Mouse (Mus musculus): Measurements from ENCODE around the gene AB124611. TPM values are rescaled to one million over a fixed set of nuclear protein-coding genes. Genes with fewer than 3 reads are reported as not detected.
A peak's percentile ranks its signal among the peaks of the same experiment; 100 is the strongest.
"Not testable (repeated sequence)": the region's sequence is repeated elsewhere in the genome, so short reads cannot be mapped to it uniquely, and the experiment has no call there.

AB124611 gene
- polyA plus RNA-seq, 1 experiment from 2014 or later, result 5.8 TPM

- Histone ChIP-seq H3K36me3 (peaks cover 98% of the 10 kb centered on the region), H3K27ac (no peak overlapping the region), H3K4me3 (no peak overlapping the region), H3K9me3 (no peaks in the 10 kb centered on the region), H3K27me3 (ENCODE audit: insufficient read depth, poor library complexity, severe bottlenecking) (no peaks in the 10 kb centered on the region), H3K4me1 (replicated peaks) (no peaks in the 10 kb centered on the region)
- DNase-seq (ENCODE audit: low spot score), result no peak
- WGBS, result 95% methylated on average over 10 of the region's 10 CpGs
Observed at GRCm38 (mm10) chr9:21575253-21575652, 49.3 kb downstream of the AB124611 start.

GRCm38 (mm10) chr9:21576286-21576685 lies 50.3 kb downstream of the AB124611 start:
- H3K36me3 ChIP-seq, result peaks cover 98% of the 10 kb centered on the region

GRCm38 (mm10) chr9:21578226-21578625 lies 52.2 kb downstream of the AB124611 start:
- peaks cover 98% of the 10 kb centered on the region for H3K36me3 ChIP-seq
- 80% methylated on average over 3 of the region's 3 CpGs for WGBS

More at GRCm38 (mm10) chr9:21576286-21576685, 50.3 kb downstream of the AB124611 start:
- no peaks in the 10 kb centered on the region for H3K27me3 ChIP-seq (ENCODE audit: insufficient read depth, poor library complexity, severe bottlenecking)
- no peak overlapping the region for H3K27ac ChIP-seq
- no peak overlapping the region for H3K4me3 ChIP-seq
- WGBS, result 100% methylated on average over 1 of the region's 1 CpGs
- DNase-seq (ENCODE audit: low spot score), result no peak
- H3K4me1 ChIP-seq (replicated peaks), result no peaks in the 10 kb centered on the region
- H3K9me3 ChIP-seq, result no peaks in the 10 kb centered on the region

GRCm38 (mm10) chr9:21585401-21585800 lies 59.4 kb downstream of the AB124611 start:
- no peak for DNase-seq (ENCODE audit: low spot score)
- Histone ChIP-seq H3K27ac (no peak overlapping the region), H3K36me3 (peaks cover 100% of the 10 kb centered on the region), H3K27me3 (ENCODE audit: insufficient read depth, poor library complexity, severe bottlenecking) (no peaks in the 10 kb centered on the region), H3K9me3 (no peaks in the 10 kb centered on the region), H3K4me1 (replicated peaks) (no peaks in the 10 kb centered on the region), H3K4me3 (no peak overlapping the region)
- WGBS, result 92% methylated on average over 1 of the region's 1 CpGs

More at GRCm38 (mm10) chr9:21578226-21578625, 52.2 kb downstream of the AB124611 start:
- H3K27ac ChIP-seq, result no peak overlapping the region
- no peaks in the 10 kb centered on the region for H3K9me3 ChIP-seq
- no peak overlapping the region for H3K4me3 ChIP-seq
- H3K27me3 ChIP-seq (ENCODE audit: insufficient read depth, poor library complexity, severe bottlenecking), result no peaks in the 10 kb centered on the region
- DNase-seq (ENCODE audit: low spot score), result no peak
- no peaks in the 10 kb centered on the region for H3K4me1 ChIP-seq (replicated peaks)

GRCm38 (mm10) chr9:21587678-21588349 lies 61.8 kb downstream of the AB124611 start:
- no peak for DNase-seq (ENCODE audit: low spot score)
- Histone ChIP-seq H3K36me3 (peaks cover 86% of the 10 kb centered on the region), H3K4me3 (no peak overlapping the region), H3K27ac (no peak overlapping the region), H3K4me1 (replicated peaks) (peaks cover 14% of the 10 kb centered on the region), H3K9me3 (no peaks in the 10 kb centered on the region), H3K27me3 (ENCODE audit: insufficient read depth, poor library complexity, severe bottlenecking) (no peaks in the 10 kb centered on the region)
- 89% methylated on average over 23 of the region's 23 CpGs for WGBS

- peaks cover 81% of the 10 kb centered on the region for H3K36me3 ChIP-seq
- no peak for DNase-seq (ENCODE audit: low spot score)
- 91% methylated on average over 8 of the region's 8 CpGs for WGBS
Observed at GRCm38 (mm10) chr9:21588350-21588749, 62.4 kb downstream of the AB124611 start.

GRCm38 (mm10) chr9:21589538-21589937 lies 63.6 kb downstream of the AB124611 start:
- WGBS, result 93% methylated on average over 5 of the region's 5 CpGs
- Histone ChIP-seq H3K4me1 (replicated peaks) (peaks cover 30% of the 10 kb centered on the region), H3K27me3 (ENCODE audit: insufficient read depth, poor library complexity, severe bottlenecking) (no peaks in the 10 kb centered on the region), H3K4me3 (no peak overlapping the region), H3K9me3 (no peaks in the 10 kb centered on the region), H3K27ac (no peak overlapping the region), H3K36me3 (peaks cover 74% of the 10 kb centered on the region)
- no peak for DNase-seq (ENCODE audit: low spot score)

More at GRCm38 (mm10) chr9:21588350-21588749, 62.4 kb downstream of the AB124611 start:
- Histone ChIP-seq H3K27me3 (ENCODE audit: insufficient read depth, poor library complexity, severe bottlenecking) (no peaks in the 10 kb centered on the region), H3K27ac (no peak overlapping the region), H3K4me1 (replicated peaks) (peaks cover 18% of the 10 kb centered on the region), H3K9me3 (no peaks in the 10 kb centered on the region), H3K4me3 (no peak overlapping the region)

GRCm38 (mm10) chr9:21591127-21591830 lies 65.3 kb downstream of the AB124611 start:
- 87% methylated on average over 6 of the region's 6 CpGs for WGBS
- Histone ChIP-seq H3K27ac (no peak overlapping the region), H3K27me3 (ENCODE audit: insufficient read depth, poor library complexity, severe bottlenecking) (no peaks in the 10 kb centered on the region), H3K36me3 (peaks cover 74% of the 10 kb centered on the region), H3K9me3 (no peaks in the 10 kb centered on the region), H3K4me1 (replicated peaks) (peaks cover 34% of the 10 kb centered on the region), H3K4me3 (peak overlapping the region; percentile 99)
- DNase-seq (ENCODE audit: low spot score), result no peak

- H3K4me3 ChIP-seq, result peak overlapping the region; percentile 99
- no peaks in the 10 kb centered on the region for H3K9me3 ChIP-seq
- H3K27me3 ChIP-seq (ENCODE audit: insufficient read depth, poor library complexity, severe bottlenecking), result no peaks in the 10 kb centered on the region
- peaks cover 34% of the 10 kb centered on the region for H3K4me1 ChIP-seq (replicated peaks)
- DNase-seq (ENCODE audit: low spot score), result no peak
- peak overlapping the region; percentile 90 for H3K27ac ChIP-seq
- 21% methylated on average over 17 of the region's 17 CpGs for WGBS
- H3K36me3 ChIP-seq, result peaks cover 73% of the 10 kb centered on the region
Observed at GRCm38 (mm10) chr9:21591831-21592702, 66.1 kb downstream of the AB124611 start.

- DNase-seq (ENCODE audit: low spot score), result peak; percentile 92
- no peaks in the 10 kb centered on the region for H3K9me3 ChIP-seq
- H3K36me3 ChIP-seq, result peaks cover 66% of the 10 kb centered on the region
- peak within 1 kb of the TSS; percentile 99 for H3K4me3 ChIP-seq
- H3K4me1 ChIP-seq (replicated peaks), result peaks cover 34% of the 10 kb centered on the region
- under 1% methylated on average over 30 of the region's 30 CpGs for WGBS
- no peaks in the 10 kb centered on the region for H3K27me3 ChIP-seq (ENCODE audit: insufficient read depth, poor library complexity, severe bottlenecking)
- H3K27ac ChIP-seq, result peak within 1 kb of the TSS; percentile 90
Observed at GRCm38 (mm10) chr9:21592703-21593121, 66.7 kb downstream of the AB124611 start, which contains the start of the genes Timm29 and Yipf2. Gene Timm29 (plus strand): TSS chr9:21592722. Gene Yipf2 (minus strand): TSS chr9:21592828.

- H3K4me1 ChIP-seq (replicated peaks), result peaks cover 34% of the 10 kb centered on the region
- 3% methylated on average over 69 of the region's 69 CpGs for WGBS
- H3K27ac ChIP-seq, result peak overlapping the region; percentile 90
- no peaks in the 10 kb centered on the region for H3K9me3 ChIP-seq
- H3K27me3 ChIP-seq (ENCODE audit: insufficient read depth, poor library complexity, severe bottlenecking), result no peaks in the 10 kb centered on the region
- H3K36me3 ChIP-seq, result peaks cover 61% of the 10 kb centered on the region
- H3K4me3 ChIP-seq, result peak overlapping the region; percentile 99
- no peak for DNase-seq (ENCODE audit: low spot score)
Observed at GRCm38 (mm10) chr9:21593122-21593721, 67.2 kb downstream of the AB124611 start.

GRCm38 (mm10) chr9:21594350-21594749 lies 68.4 kb downstream of the AB124611 start:
- H3K36me3 ChIP-seq, result peaks cover 50% of the 10 kb centered on the region
- WGBS, result 93% methylated on average over 8 of the region's 8 CpGs
- not testable (repeated sequence) for H3K27ac ChIP-seq; DNase-seq (ENCODE audit: low spot score); H3K27me3 ChIP-seq (ENCODE audit: insufficient read depth, poor library complexity, severe bottlenecking); H3K9me3 ChIP-seq
- H3K4me3 ChIP-seq, result peak overlapping the region; percentile 99; the same call in 1 of the 2 replicates
- peaks cover 34% of the 10 kb centered on the region for H3K4me1 ChIP-seq (replicated peaks)

Data from hindbrain, embryonic 10.5 days (tissue).